Mouse (Mus musculus) kidney, adult 2 months (tissue): ENCODE measurements around the gene Fars2.

Experiments
- CTCF ChIP-seq: fragments of 200-500 bp; conservative IDR thresholded peaks from 2 replicates; pipeline ENCODE4 v1.5.1; 2011; ENCODE audit warnings: low read depth, mild to moderate bottlenecking, control low read depth, low read length, moderate library complexity, mixed read lengths; ENCODE audit not compliant: insufficient read depth, insufficient read length
- POLR2A ChIP-seq: fragments of 200-500 bp; IDR thresholded peaks from one replicate; pipeline ENCODE4 v1.6.1; 2011; ENCODE audit warnings: low read depth, low read length, control low read depth

GRCm38 (mm10) chr13:36314860-36315800 lies 197.9 kb downstream of the Fars2 start:
- no peak for TF ChIP-seq CTCF
- no peak for TF ChIP-seq POLR2A
